Mouse (Mus musculus) layer of hippocampus, adult 11-12 months (tissue): ENCODE measurements at regions not wholly inside any gene's neighbourhood (a gene's known extent, or its start where the extent isn't known, plus 50 kb on each side); places are given as distances from the start of the nearest gene placed in this dataset.

Experiments
- DNase-seq: peaks from one replicate; pipeline ENCODE4 v3.0.0; 2022; ENCODE audit warnings: low spot score

GRCm38 (mm10) chr17:62077604-62078003 lies 803.5 kb downstream of the Efna5 start:
- peak; percentile 11 for DNase-seq

- no peak for DNase-seq
These were observed 816.2 kb downstream of the Efna5 start for GRCm38 (mm10) chr17:62064939-62065338.

- DNase-seq, result no peak
These were observed 823.1 kb downstream of the Efna5 start for GRCm38 (mm10) chr17:62058016-62058415.

DNA sequence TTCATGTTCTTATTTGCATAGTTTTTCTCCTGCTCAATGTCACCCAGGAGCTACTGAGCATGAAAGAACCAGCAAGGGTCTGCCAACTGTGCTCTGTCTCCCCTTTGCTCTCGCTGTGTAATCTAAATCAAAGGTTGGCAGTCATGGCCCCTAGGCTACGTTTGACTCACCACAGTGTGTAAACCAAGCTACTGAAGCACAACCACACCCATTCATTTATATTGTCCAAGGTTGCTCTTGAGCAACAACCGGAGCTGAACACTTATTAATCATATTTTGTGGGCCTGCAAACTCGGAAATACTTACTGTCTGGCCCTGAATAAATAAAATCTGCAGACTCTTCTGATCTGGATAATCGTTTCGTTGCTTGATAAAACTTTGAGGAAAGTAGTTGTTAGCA lies 826.3 kb downstream of the Efna5 start:
- no peak for DNase-seq

- DNase-seq, result no peak
These were observed 832.1 kb downstream of the Efna5 start for GRCm38 (mm10) chr17:62048989-62049388.

DNA sequence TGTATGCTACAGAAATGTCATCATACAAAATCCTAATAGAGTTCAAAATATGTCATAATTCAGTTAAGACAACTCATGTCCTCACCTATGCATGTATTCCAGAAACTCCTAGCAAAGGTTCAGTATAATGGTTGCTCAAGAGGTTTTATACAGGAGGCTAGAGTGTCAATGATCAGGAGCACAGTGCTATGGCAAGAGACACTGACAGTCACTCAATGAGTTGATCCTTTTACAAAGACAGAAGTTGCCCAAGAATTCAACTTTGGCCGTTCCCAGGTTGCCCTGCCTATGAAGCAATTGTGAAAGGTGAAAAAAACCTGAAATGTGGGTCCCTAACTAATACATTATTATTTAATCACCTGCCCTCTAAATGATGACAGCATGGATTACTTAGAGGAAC lies 850.5 kb downstream of the Efna5 start:
- DNase-seq, result no peak
